Mouse (Mus musculus) embryonic fibroblast, embryonic 13.5 days (primary cell): ENCODE measurements at regions not wholly inside any gene's neighbourhood (a gene's known extent, or its start where the extent isn't known, plus 50 kb on each side); places are given as distances from the start of the nearest gene placed in this dataset.

Source experiments
- CTCF ChIP-seq: IDR thresholded peaks from 2 replicates; pipeline ENCODE4 v1.5.1; 2011; ENCODE audit warnings: mild to moderate bottlenecking, control low read depth, low read length, moderate library complexity, borderline replicate concordance; ENCODE audit not compliant: insufficient read depth
- POLR2A ChIP-seq: IDR thresholded peaks from 2 replicates; pipeline ENCODE4 v1.6.1; 2011; ENCODE audit warnings: low read depth, mild to moderate bottlenecking, control low read depth, low read length, moderate library complexity

- no peak for TF ChIP-seq CTCF
- no peak for TF ChIP-seq POLR2A
Observed at GRCm38 (mm10) chr14:37306622-37307274, 171.7 kb upstream of the Ghitm start.
